Mouse (Mus musculus) stomach, embryonic 15.5 days (tissue): ENCODE measurements around the gene Lbx1. TPM values are rescaled to one million over a fixed set of nuclear protein-coding genes. Genes with fewer than 3 reads are reported as not detected.
A peak's percentile ranks its signal among the peaks of the same experiment; 100 is the strongest.

Experiments
- ATAC-seq: fragments of 200-750 bp; cut with Nextera tagmentation; 2 replicates; pipeline ENCODE4 v1.8.0; 2017; ENCODE audit warnings: low read depth, moderate number of reproducible peaks, moderate TSS enrichment; ENCODE audit not compliant: insufficient read depth, low FRiP score
- H3K27ac ChIP-seq: fragments of 300-500 bp; sonication (generic); 2 replicates; pipeline ENCODE4 v1.5.1; 2015; ENCODE audit warnings: mild to moderate bottlenecking, inconsistent platforms
- H3K27me3 ChIP-seq: fragments of 300-500 bp; sonication (generic); replicated peaks from 2 replicates; pipeline ENCODE4 v1.6.1; 2015; ENCODE audit warnings: inconsistent platforms
- H3K36me3 ChIP-seq: fragments of 300-500 bp; sonication (generic); 2 replicates; pipeline ENCODE4 v1.6.1; 2015; ENCODE audit warnings: inconsistent platforms
- H3K4me1 ChIP-seq: fragments of 300-500 bp; sonication (generic); 2 replicates; pipeline ENCODE4 v1.6.1; 2015; ENCODE audit warnings: inconsistent platforms
- H3K4me2 ChIP-seq: fragments of 300-500 bp; sonication (generic); 2 replicates; pipeline ENCODE4 v1.6.1; 2015; ENCODE audit warnings: mild to moderate bottlenecking, inconsistent platforms
- H3K4me3 ChIP-seq: fragments of 300-500 bp; sonication (generic); replicated peaks from 2 replicates; pipeline ENCODE4 v1.5.1; 2015; ENCODE audit warnings: inconsistent platforms
- H3K9ac ChIP-seq: fragments of 300-500 bp; sonication (generic); 2 replicates; pipeline ENCODE4 v1.6.1; 2015; ENCODE audit warnings: inconsistent platforms
- H3K9me3 ChIP-seq: fragments of 300-500 bp; sonication (generic); 2 replicates; pipeline ENCODE4 v1.6.1; 2016; ENCODE audit warnings: inconsistent platforms
- WGBS: fragments of 180-500 bp; shearing (Covaris S2); methylation state at CpG from one replicate; pipeline ENCODE4 v1.1.7; 2015; 5-methylcytosine and 5-hydroxymethylcytosine counted together
- polyA plus RNA-seq: library from polyadenylated mRNA; unstranded; fragments of >200 nt; fragmentation: Nextera tagmentation; extraction: Ambion mirVana; gene quantifications from 2 replicates; pipeline ENCODE4 v1.2.1, GENCODE M21; 2015

Lbx1 gene
- 0.05 TPM in 1 of 2 replicates, not detected in the other for polyA plus RNA-seq

- Histone ChIP-seq H3K4me3 (peak within 1 kb of the TSS; percentile 33), H3K9ac (no peak within 1 kb of the TSS), H3K9me3 (no peaks in the 10 kb centered on the region), H3K4me1 (peaks cover 36% of the 10 kb centered on the region), H3K36me3 (no peaks in the 10 kb centered on the region), H3K27ac (no peak within 1 kb of the TSS), H3K4me2 (peak within 1 kb of the TSS; percentile 69), H3K27me3 (peaks cover 91% of the 10 kb centered on the region)
- WGBS: under 1% methylated on average over 30 of the region's 30 CpGs
- ATAC-seq: no peak; the same call in 1 of the 2 replicates
These were observed at the start of gene Lbx1 for GRCm38 (mm10) chr19:45235766-45236362. Gene Lbx1, minus strand, starts transcription at chr19:45235812.

GRCm38 (mm10) chr19:45283302-45283701 is 47.7 kb upstream of the Lbx1 start:
- Histone ChIP-seq H3K27me3 (0 out of 2 replicates have a peak, but pooled peaks cover 2% of the 10 kb centered on the region), H3K36me3 (no peaks in the 10 kb centered on the region), H3K9me3 (no peaks in the 10 kb centered on the region), H3K4me2 (no peak overlapping the region), H3K27ac (no peak overlapping the region), H3K4me1 (no peaks in the 10 kb centered on the region), H3K4me3 (no peak overlapping the region), H3K9ac (no peak overlapping the region)
- WGBS: 10% methylated on average over 10 of the region's 10 CpGs
- ATAC-seq: no peak

DNA sequence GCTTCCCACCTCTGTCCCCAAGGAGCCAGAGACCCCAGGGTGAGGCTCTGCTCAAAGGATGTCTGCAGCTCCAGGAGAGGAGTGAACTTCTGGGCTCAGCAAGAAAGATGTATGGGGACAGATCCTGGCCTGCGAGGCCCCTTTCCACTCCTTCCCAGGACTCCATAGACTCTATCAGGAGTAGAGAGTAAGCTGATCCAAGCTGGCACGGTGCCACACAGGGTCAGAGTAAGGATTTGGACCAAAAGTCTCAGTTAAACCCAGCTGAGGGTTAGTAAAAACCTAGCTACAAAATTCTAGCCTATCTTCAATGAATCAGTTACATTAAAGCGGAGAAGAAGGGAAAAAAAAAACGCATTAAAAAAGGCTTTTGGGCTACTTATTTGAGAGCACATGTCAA is 40.6 kb upstream of the Lbx1 start:
- 55% methylated on average over 4 of the region's 4 CpGs for WGBS
- H3K9me3 ChIP-seq: no peaks in the 10 kb centered on the region

GRCm38 (mm10) chr19:45271986-45272385 is 36.4 kb upstream of the Lbx1 start:
- Histone ChIP-seq H3K27ac (no peak overlapping the region), H3K4me1 (peaks cover 11% of the 10 kb centered on the region), H3K9ac (no peak overlapping the region), H3K27me3 (no peaks in the 10 kb centered on the region), H3K9me3 (no peaks in the 10 kb centered on the region), H3K4me3 (no peak overlapping the region), H3K4me2 (no peak overlapping the region), H3K36me3 (no peaks in the 10 kb centered on the region)
- WGBS: 22% methylated on average over 10 of the region's 10 CpGs
- no peak for ATAC-seq

More for the DNA sequence above, 40.6 kb upstream of the Lbx1 start:
- Histone ChIP-seq H3K27me3 (no peaks in the 10 kb centered on the region), H3K27ac (no peak overlapping the region), H3K4me1 (peaks cover 3% of the 10 kb centered on the region; the same call in 1 of the 2 replicates), H3K4me2 (no peak overlapping the region), H3K4me3 (no peak overlapping the region), H3K9ac (no peak overlapping the region), H3K36me3 (no peaks in the 10 kb centered on the region)
- no peak for ATAC-seq

GRCm38 (mm10) chr19:45262995-45263394 is 27.4 kb upstream of the Lbx1 start:
- no peaks in the 10 kb centered on the region for H3K4me1 ChIP-seq
- 67% methylated on average over 10 of the region's 10 CpGs for WGBS
- ATAC-seq: no peak
- H3K9ac ChIP-seq: no peak overlapping the region
- H3K36me3 ChIP-seq: no peaks in the 10 kb centered on the region
- H3K4me2 ChIP-seq: no peak overlapping the region
- no peak overlapping the region for H3K27ac ChIP-seq
- no peaks in the 10 kb centered on the region for H3K9me3 ChIP-seq
- 0 out of 2 replicates have a peak, but pooled peaks cover 2% of the 10 kb centered on the region for H3K27me3 ChIP-seq
- no peak overlapping the region for H3K4me3 ChIP-seq

DNA sequence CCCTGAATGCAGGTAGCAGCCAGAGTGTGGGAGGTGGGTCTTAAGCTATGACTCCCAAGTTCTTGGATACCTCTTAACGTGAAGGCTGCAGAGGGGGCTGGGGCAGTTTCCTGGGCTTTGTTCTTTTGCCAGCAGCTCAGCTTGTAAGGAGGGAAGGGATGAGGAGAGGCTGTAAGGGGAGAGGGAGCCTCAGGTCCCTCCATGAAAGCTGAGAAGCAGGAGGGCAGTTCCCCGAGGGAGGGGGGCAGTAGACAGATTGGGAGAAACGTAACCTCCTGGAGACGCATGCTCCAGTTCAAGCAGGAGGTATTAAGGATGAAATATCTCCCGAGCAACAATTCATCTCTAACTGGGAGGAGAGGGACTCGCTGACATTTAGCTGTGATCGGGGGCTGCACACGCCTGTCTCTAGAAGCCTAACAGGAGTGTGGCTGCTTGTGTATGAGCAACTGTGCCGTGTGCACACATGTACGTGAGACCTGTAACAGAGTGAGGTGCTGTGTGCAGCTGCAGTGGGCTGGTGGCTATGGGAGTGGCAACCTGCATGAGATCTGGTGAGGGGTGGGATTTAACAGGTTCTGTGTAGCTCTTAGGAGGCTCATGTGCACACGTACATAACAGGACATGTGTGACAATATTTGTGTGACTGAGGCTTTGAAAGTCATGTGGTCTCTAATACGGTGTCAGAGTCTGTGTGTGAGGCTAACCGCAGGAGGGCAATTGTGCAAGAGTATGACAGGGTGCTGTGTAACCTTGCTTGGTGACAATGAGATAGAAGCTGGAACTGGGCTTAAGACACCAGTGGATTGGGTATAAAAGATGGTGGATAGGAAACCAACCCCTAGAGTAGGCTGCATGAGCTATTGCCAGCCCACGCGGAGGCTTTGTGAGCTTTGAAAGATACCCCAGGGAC is 22.1 kb upstream of the Lbx1 start:
- H3K27me3 ChIP-seq: 0 out of 2 replicates have a peak, but pooled peaks cover 3% of the 10 kb centered on the region
- no peak overlapping the region for H3K4me2 ChIP-seq
- H3K4me1 ChIP-seq: no peaks in the 10 kb centered on the region
- no peaks in the 10 kb centered on the region for H3K36me3 ChIP-seq
- no peak overlapping the region for H3K27ac ChIP-seq
- H3K9ac ChIP-seq: no peak overlapping the region
- no peak overlapping the region for H3K4me3 ChIP-seq
- 44% methylated on average over 15 of the region's 15 CpGs for WGBS
- H3K9me3 ChIP-seq: no peaks in the 10 kb centered on the region
- ATAC-seq: no peak

DNA sequence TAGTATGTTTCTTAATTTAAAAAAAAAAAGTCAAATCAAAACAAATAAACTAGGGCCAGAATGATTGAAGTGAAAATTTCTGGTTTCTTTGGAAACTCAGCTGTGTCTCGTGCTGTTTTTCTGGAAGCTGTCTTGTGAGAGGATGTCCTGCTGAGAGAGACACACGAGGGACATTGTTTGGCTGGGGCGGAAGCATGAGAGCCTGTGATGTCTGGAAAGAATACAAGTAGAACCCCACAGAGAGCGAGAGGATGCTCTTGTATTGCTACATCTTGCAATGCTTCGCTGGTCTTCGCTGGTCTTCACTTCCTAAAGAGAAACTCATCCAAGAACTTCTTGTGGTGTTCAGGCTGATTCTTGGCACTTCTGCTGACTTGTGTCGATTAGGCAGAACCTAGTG is 19.2 kb upstream of the Lbx1 start:
- Histone ChIP-seq H3K4me3 (no peak overlapping the region), H3K36me3 (no peaks in the 10 kb centered on the region), H3K27me3 (0 out of 2 replicates have a peak, but pooled peaks cover 5% of the 10 kb centered on the region), H3K4me2 (no peak overlapping the region), H3K9ac (no peak overlapping the region), H3K4me1 (no peaks in the 10 kb centered on the region), H3K9me3 (no peaks in the 10 kb centered on the region), H3K27ac (no peak overlapping the region)
- ATAC-seq: no peak
- WGBS: 83% methylated on average over 7 of the region's 7 CpGs

DNA sequence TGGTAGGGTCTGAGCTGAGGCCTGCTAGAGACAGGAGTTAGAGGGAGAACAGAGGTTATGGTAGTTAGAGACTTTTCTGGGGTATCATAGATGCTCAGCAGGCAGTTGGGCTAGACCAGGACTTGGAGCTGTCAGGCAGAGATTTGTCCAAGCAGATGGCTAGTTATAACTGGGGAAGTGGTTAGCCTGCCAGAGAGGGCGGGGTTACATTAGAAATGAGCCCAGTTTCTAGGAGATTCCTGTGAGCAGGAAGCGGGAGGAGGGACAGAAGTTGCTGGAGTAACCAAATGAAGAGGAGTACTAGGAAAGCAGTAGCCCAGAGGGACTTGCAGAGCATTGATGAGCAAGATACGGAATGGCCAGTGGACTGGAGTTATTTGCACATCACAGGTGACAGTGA is 16.8 kb upstream of the Lbx1 start:
- Histone ChIP-seq H3K4me2 (no peak overlapping the region), H3K27ac (no peak overlapping the region), H3K36me3 (no peaks in the 10 kb centered on the region), H3K4me3 (no peak overlapping the region), H3K9ac (no peak overlapping the region), H3K4me1 (no peaks in the 10 kb centered on the region), H3K9me3 (no peaks in the 10 kb centered on the region), H3K27me3 (0 out of 2 replicates have a peak, but pooled peaks cover 5% of the 10 kb centered on the region)
- ATAC-seq: no peak
- WGBS: 54% methylated on average over 3 of the region's 3 CpGs

DNA sequence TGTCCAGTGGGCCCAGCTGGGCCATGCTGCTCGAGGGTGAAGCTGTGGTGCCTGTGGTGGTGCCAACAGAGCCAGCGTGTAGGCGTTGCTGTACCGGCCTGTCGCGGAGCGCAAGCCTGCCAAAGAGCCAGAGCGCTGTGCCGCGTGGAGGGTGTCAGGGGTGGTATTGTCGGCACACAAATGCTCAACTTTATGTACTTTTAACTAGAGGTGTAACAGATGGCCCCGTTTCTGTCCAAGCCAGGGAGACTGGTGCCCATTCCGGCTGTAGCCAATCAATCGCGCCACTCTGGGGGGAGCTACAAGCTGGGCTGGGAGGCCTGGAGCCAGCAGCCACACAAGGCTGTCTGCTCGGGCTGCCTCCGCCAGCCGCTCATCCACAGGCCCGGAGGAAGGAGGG is 13.1 kb upstream of the Lbx1 start:
- Histone ChIP-seq H3K36me3 (no peaks in the 10 kb centered on the region), H3K9ac (no peak overlapping the region)

GRCm38 (mm10) chr19:45243918-45244700 is 8.5 kb upstream of the Lbx1 start:
- Histone ChIP-seq H3K4me1 (0 out of 2 replicates have a peak, but pooled peaks cover 5% of the 10 kb centered on the region), H3K9me3 (no peaks in the 10 kb centered on the region), H3K27ac (no peak overlapping the region), H3K4me3 (no peak overlapping the region), H3K4me2 (no peak overlapping the region), H3K36me3 (no peaks in the 10 kb centered on the region), H3K9ac (no peak overlapping the region), H3K27me3 (peaks cover 64% of the 10 kb centered on the region)
- 3% methylated on average over 29 of the region's 29 CpGs for WGBS
- ATAC-seq: no peak

More for the DNA sequence above, 13.1 kb upstream of the Lbx1 start:
- Histone ChIP-seq H3K4me3 (no peak overlapping the region), H3K9me3 (no peaks in the 10 kb centered on the region), H3K27me3 (peaks cover 27% of the 10 kb centered on the region), H3K4me1 (no peaks in the 10 kb centered on the region), H3K27ac (no peak overlapping the region), H3K4me2 (no peak overlapping the region)
- WGBS: 76% methylated on average over 19 of the region's 19 CpGs
- ATAC-seq: no peak

DNA sequence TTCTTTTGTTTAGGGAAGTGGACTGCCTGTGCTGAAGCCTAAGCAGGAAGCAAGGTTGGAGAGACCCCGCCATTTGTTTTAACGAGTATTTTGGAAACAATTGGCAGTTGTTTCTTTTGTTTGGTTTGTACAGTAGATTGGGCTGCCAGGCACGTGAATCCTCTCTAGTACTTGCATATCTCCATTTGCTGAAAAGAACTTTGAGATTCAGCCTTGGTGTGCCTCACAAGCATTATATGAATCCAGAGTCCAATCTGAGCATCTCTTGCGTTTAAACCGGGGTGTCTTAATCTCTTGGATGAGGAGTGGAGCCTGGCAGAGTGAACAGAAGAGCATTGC is 7.6 kb upstream of the Lbx1 start:
- H3K9ac ChIP-seq: no peak overlapping the region
- H3K27me3 ChIP-seq: peaks cover 72% of the 10 kb centered on the region
- H3K4me3 ChIP-seq: no peak overlapping the region
- 0 out of 2 replicates have a peak, but pooled peaks cover 5% of the 10 kb centered on the region for H3K4me1 ChIP-seq
- no peaks in the 10 kb centered on the region for H3K36me3 ChIP-seq
- H3K4me2 ChIP-seq: no peak overlapping the region
- ATAC-seq: no peak
- H3K9me3 ChIP-seq: no peaks in the 10 kb centered on the region
- WGBS: 8% methylated on average over 5 of the region's 5 CpGs
- H3K27ac ChIP-seq: no peak overlapping the region
